Mouse (Mus musculus): ENCODE measurements around the gene LTO1. TPM values are rescaled to one million over a fixed set of nuclear protein-coding genes. Genes with fewer than 3 reads are reported as not detected.
"Not testable (repeated sequence)": the region's sequence is repeated elsewhere in the genome, so short reads cannot be mapped to it uniquely, and the experiment has no call there.

The LTO1 gene
- polyA plus RNA-seq, 1 experiment from 2014 or later, result 26.7 TPM

- H3K27ac ChIP-seq (ENCODE audit: low read depth, low read length), result no peak overlapping the region
- no peaks in the 10 kb centered on the region for H3K9me3 ChIP-seq (replicated peaks; ENCODE audit: control insufficient read depth, low read length)
- no peaks in the 10 kb centered on the region for H3K4me1 ChIP-seq (ENCODE audit: control insufficient read depth, insufficient read depth, low read length)
- WGBS, result 5% methylated on average over 18 of the region's 18 CpGs
- H3K9ac ChIP-seq (ENCODE audit: low read length), result no peak overlapping the region
- peak; percentile 28 for DNase-seq (ENCODE audit: low spot score)
- ATAC-seq, result no peak
- no peak overlapping the region for H3K4me3 ChIP-seq (ENCODE audit: low read depth, low read length)
- no peaks in the 10 kb centered on the region for H3K27me3 ChIP-seq (replicated peaks; ENCODE audit: control insufficient read depth, insufficient read depth, low read length)
- H3K4me2 ChIP-seq (ENCODE audit: low read length), result no peak overlapping the region
- no peaks in the 10 kb centered on the region for H3K36me3 ChIP-seq (ENCODE audit: control insufficient read depth, insufficient read depth, low read length)
Measured at GRCm38 (mm10) chr7:144888564-144889299, 26.2 kb upstream of the LTO1 start.

- not testable (repeated sequence) for DNase-seq (ENCODE audit: low spot score); H3K36me3 ChIP-seq (ENCODE audit: control insufficient read depth, insufficient read depth, low read length); H3K9me3 ChIP-seq (replicated peaks; ENCODE audit: control insufficient read depth, low read length); H3K27me3 ChIP-seq (replicated peaks; ENCODE audit: control insufficient read depth, insufficient read depth, low read length); H3K9ac ChIP-seq (ENCODE audit: low read length); ATAC-seq; H3K27ac ChIP-seq (ENCODE audit: low read depth, low read length); H3K4me3 ChIP-seq (ENCODE audit: low read depth, low read length); H3K4me2 ChIP-seq (ENCODE audit: low read length)
- peaks cover 10% of the 10 kb centered on the region for H3K4me1 ChIP-seq (ENCODE audit: control insufficient read depth, insufficient read depth, low read length)
- 100% methylated on average over 1 of the region's 1 CpGs for WGBS
Measured at GRCm38 (mm10) chr7:144890661-144891060, 24.2 kb upstream of the LTO1 start.

DNA sequence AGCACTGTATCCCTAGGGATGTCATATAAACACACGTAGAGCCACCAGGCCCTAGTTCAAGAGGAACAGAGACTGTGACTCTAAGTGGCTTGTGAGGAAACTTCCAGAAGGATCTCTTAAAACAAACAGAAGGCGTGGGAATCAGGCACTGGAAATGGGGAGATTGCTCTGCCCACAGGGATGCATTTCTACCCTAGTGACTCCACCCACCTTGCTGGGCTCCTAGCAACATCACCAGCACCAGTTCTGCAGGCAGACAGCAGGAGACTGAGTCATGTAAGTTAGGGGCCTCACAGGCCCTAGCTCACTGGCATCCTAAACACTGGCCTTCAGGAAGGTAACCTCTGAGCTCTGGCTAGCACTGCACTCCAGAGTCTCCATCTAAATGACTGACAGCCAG lies 23.0 kb upstream of the LTO1 start:
- ATAC-seq (no peak), DNase-seq (ENCODE audit: low spot score) (no peak)
- H3K27ac ChIP-seq (ENCODE audit: low read depth, low read length), result no peak overlapping the region
- no peak overlapping the region for H3K4me3 ChIP-seq (ENCODE audit: low read depth, low read length)
- WGBS, result 90% methylated on average over 2 of the region's 2 CpGs
- peaks cover 9% of the 10 kb centered on the region; the same call in 1 of the 2 replicates for H3K27me3 ChIP-seq (replicated peaks; ENCODE audit: control insufficient read depth, insufficient read depth, low read length)
- H3K9ac ChIP-seq (ENCODE audit: low read length), result no peak overlapping the region
- H3K36me3 ChIP-seq (ENCODE audit: control insufficient read depth, insufficient read depth, low read length), result no peaks in the 10 kb centered on the region
- H3K4me1 ChIP-seq (ENCODE audit: control insufficient read depth, insufficient read depth, low read length), result peaks cover 21% of the 10 kb centered on the region
- H3K9me3 ChIP-seq (replicated peaks; ENCODE audit: control insufficient read depth, low read length), result no peaks in the 10 kb centered on the region
- no peak overlapping the region for H3K4me2 ChIP-seq (ENCODE audit: low read length)

DNA sequence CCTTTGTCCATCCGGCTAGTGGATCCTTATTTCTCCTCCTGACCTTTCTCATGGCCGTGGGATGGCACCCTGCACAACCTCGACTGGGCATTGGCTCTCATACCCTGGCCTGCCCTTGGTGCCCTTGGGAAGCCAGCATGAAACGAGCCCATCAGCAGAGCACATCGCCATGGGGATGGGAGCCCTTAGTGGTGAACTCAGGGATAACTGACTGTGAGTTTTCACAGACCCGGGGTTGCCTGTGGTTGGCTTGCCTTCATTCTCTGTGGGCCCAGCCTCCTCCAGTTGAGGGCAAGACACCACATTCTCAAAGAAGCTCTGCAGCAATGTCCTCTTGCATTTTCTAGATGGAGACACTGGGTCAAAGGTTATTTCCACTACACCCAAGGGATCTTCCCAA lies 22.6 kb upstream of the LTO1 start:
- Histone ChIP-seq H3K4me3 (ENCODE audit: low read depth, low read length) (no peak overlapping the region), H3K9me3 (replicated peaks; ENCODE audit: control insufficient read depth, low read length) (no peaks in the 10 kb centered on the region), H3K4me1 (ENCODE audit: control insufficient read depth, insufficient read depth, low read length) (peaks cover 22% of the 10 kb centered on the region), H3K9ac (ENCODE audit: low read length) (no peak overlapping the region), H3K27ac (ENCODE audit: low read depth, low read length) (no peak overlapping the region), H3K36me3 (ENCODE audit: control insufficient read depth, insufficient read depth, low read length) (no peaks in the 10 kb centered on the region), H3K27me3 (replicated peaks; ENCODE audit: control insufficient read depth, insufficient read depth, low read length) (peaks cover 9% of the 10 kb centered on the region; the same call in 1 of the 2 replicates), H3K4me2 (ENCODE audit: low read length) (no peak overlapping the region)
- DNase-seq (ENCODE audit: low spot score), result no peak
- WGBS, result 51% methylated on average over 6 of the region's 6 CpGs
- ATAC-seq, result no peak

- Histone ChIP-seq H3K4me1 (ENCODE audit: control insufficient read depth, insufficient read depth, low read length) (peaks cover 22% of the 10 kb centered on the region), H3K9ac (ENCODE audit: low read length) (no peak overlapping the region), H3K4me2 (ENCODE audit: low read length) (peak overlapping the region; percentile 92; the same call in 1 of the 2 replicates), H3K4me3 (ENCODE audit: low read depth, low read length) (no peak overlapping the region), H3K27ac (ENCODE audit: low read depth, low read length) (no peak overlapping the region), H3K27me3 (replicated peaks; ENCODE audit: control insufficient read depth, insufficient read depth, low read length) (peaks cover 12% of the 10 kb centered on the region; the same call in 1 of the 2 replicates), H3K9me3 (replicated peaks; ENCODE audit: control insufficient read depth, low read length) (no peaks in the 10 kb centered on the region), H3K36me3 (ENCODE audit: control insufficient read depth, insufficient read depth, low read length) (no peaks in the 10 kb centered on the region)
- DNase-seq (ENCODE audit: low spot score), result peak; percentile 76
- no peak for ATAC-seq
- WGBS, result 3% methylated on average over 5 of the region's 5 CpGs
Measured at GRCm38 (mm10) chr7:144894191-144894590, 20.7 kb upstream of the LTO1 start.

DNA sequence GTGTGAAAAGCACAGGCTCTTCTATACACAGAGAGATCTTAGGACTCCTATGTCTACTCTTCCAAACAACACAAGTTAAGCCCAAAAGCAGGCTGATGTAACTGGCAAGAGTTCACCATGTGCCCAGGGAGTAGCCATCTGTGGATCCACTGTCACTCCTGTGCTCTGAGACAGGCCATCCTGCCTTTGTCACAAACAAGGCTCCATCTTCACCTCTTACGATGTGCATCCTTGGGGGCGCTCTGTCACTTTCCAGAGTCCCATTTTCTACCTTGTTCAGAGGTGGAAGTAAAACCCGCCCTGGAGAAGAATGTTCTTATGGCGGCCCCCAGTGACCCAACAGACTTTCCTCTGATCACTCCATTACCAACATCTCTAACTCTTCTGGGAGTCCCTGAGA lies 20.2 kb upstream of the LTO1 start:
- Histone ChIP-seq H3K4me1 (ENCODE audit: control insufficient read depth, insufficient read depth, low read length) (peaks cover 22% of the 10 kb centered on the region), H3K4me3 (ENCODE audit: low read depth, low read length) (peak overlapping the region; percentile 41), H3K36me3 (ENCODE audit: control insufficient read depth, insufficient read depth, low read length) (no peaks in the 10 kb centered on the region), H3K27me3 (replicated peaks; ENCODE audit: control insufficient read depth, insufficient read depth, low read length) (peaks cover 12% of the 10 kb centered on the region; the same call in 1 of the 2 replicates), H3K9ac (ENCODE audit: low read length) (peak overlapping the region; percentile 54), H3K9me3 (replicated peaks; ENCODE audit: control insufficient read depth, low read length) (no peaks in the 10 kb centered on the region), H3K4me2 (ENCODE audit: low read length) (peak overlapping the region; percentile 92), H3K27ac (ENCODE audit: low read depth, low read length) (peak overlapping the region; percentile 63)
- DNase-seq (ENCODE audit: low spot score) (peak; percentile 39), ATAC-seq (peak; percentile 9; the same call in 1 of the 2 replicates)
- 1% methylated on average over 4 of the region's 4 CpGs for WGBS

DNA sequence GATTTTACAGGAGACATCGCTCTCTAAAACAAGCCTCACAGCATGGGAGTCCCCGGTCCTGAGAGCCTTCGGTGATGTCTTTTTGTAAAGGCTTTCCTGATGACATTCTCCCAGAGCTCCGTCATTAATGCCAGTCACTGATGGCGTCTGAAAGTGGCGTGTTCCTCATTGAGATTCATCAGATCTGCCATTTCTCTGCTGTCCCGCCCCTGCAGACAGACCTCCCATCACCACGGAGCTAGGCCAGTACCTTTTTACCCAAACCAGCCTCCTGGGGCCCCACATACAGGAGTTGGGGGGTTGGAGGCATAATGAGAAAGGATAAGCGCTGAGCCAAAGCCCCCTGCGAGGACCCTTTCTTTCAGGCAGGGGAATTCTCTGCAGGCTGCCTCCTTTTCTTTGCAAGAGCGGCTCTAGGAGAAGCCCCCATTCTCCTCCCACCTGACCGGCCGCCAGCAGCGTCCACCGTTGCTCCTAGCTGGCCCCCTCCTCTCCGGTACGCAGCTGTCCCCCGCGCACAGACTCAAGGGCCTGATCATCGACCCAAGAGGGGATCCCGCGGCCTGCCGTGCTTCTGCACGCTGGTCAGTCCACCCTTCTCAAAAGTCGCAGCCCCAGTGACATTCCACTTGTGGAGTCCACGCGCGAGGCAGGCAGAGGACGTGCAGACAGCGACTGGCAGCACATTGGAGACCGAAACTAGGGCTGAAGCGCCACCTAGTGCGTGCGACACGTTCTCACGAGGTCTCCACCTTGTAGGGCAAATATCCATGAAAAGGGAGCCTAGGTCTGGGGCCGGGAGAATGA lies 19.4 kb upstream of the LTO1 start:
- H3K4me1 ChIP-seq (ENCODE audit: control insufficient read depth, insufficient read depth, low read length), result peaks cover 22% of the 10 kb centered on the region
- no peaks in the 10 kb centered on the region for H3K9me3 ChIP-seq (replicated peaks; ENCODE audit: control insufficient read depth, low read length)
- peak overlapping the region; percentile 92 for H3K4me2 ChIP-seq (ENCODE audit: low read length)
- WGBS, result under 1% methylated on average over 37 of the region's 37 CpGs
- no peaks in the 10 kb centered on the region for H3K36me3 ChIP-seq (ENCODE audit: control insufficient read depth, insufficient read depth, low read length)
- peak; percentile 90 for DNase-seq (ENCODE audit: low spot score)
- peak overlapping the region; percentile 65 for H3K27ac ChIP-seq (ENCODE audit: low read depth, low read length)
- peak overlapping the region; percentile 41 for H3K4me3 ChIP-seq (ENCODE audit: low read depth, low read length)
- H3K27me3 ChIP-seq (replicated peaks; ENCODE audit: control insufficient read depth, insufficient read depth, low read length), result peaks cover 12% of the 10 kb centered on the region; the same call in 1 of the 2 replicates
- peak overlapping the region; percentile 59 for H3K9ac ChIP-seq (ENCODE audit: low read length)
- peak; percentile 76 for ATAC-seq

GRCm38 (mm10) chr7:144896294-144897218 lies 18.3 kb upstream of the LTO1 start, which contains the start of gene Fgf15:
Fgf15 (plus strand) TSS chr7:144896531.
- DNase-seq (ENCODE audit: low spot score) (peak; percentile 56), ATAC-seq (peak; percentile 15)
- Histone ChIP-seq H3K36me3 (ENCODE audit: control insufficient read depth, insufficient read depth, low read length) (no peaks in the 10 kb centered on the region), H3K27me3 (replicated peaks; ENCODE audit: control insufficient read depth, insufficient read depth, low read length) (peaks cover 12% of the 10 kb centered on the region; the same call in 1 of the 2 replicates), H3K4me2 (ENCODE audit: low read length) (peak within 1 kb of the TSS; percentile 92), H3K27ac (ENCODE audit: low read depth, low read length) (peak within 1 kb of the TSS; percentile 65; the same call in 1 of the 2 replicates), H3K4me1 (ENCODE audit: control insufficient read depth, insufficient read depth, low read length) (peaks cover 22% of the 10 kb centered on the region), H3K9ac (ENCODE audit: low read length) (peak within 1 kb of the TSS; percentile 59), H3K4me3 (ENCODE audit: low read depth, low read length) (peak within 1 kb of the TSS; percentile 41), H3K9me3 (replicated peaks; ENCODE audit: control insufficient read depth, low read length) (no peaks in the 10 kb centered on the region)
- under 1% methylated on average over 64 of the region's 65 CpGs for WGBS
